Mouse (Mus musculus): ENCODE measurements at regions not wholly inside any gene's neighbourhood (a gene's known extent, or its start where the extent isn't known, plus 50 kb on each side); places are given as distances from the start of the nearest gene placed in this dataset.

DNA sequence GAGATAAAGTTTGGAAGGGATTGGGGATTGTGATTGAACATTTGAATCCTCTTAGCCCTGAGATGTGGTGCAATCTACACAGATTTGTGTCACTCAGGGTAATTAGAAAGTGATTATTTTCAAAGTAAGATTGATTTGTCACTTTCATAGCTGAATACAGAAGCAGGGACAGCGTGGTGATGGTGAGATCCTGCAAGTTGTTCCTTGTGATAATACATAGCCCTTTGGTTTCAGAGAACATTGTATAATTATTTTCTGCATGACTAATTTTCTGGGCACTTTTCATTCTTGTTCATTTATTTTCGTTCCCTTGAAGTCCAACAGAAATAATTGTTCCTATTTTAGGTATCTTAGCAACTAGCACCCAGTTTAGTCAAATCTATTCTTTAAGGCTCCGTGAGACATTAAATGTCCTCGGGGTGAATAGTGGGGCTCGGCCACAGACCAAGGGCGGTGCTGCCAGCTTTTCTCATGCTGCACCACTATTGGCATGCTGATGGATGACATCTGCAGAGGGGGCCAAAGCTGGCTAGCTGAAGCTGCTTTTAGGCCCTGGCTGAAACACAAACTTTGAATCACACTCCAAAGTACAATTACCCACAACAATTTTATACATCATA, 468.0 kb downstream of the Hace1 start:
- 57% methylated on average over 6 of the region's 6 CpGs for WGBS (ENCODE audit: insufficient replicate concordance)
- Histone ChIP-seq H3K27ac (ENCODE audit: low read depth, low read length) (no peak overlapping the region), H3K4me1 (ENCODE audit: control insufficient read depth, insufficient read depth, low read length) (peaks cover 5% of the 10 kb centered on the region; the same call in 1 of the 2 replicates)

DNA sequence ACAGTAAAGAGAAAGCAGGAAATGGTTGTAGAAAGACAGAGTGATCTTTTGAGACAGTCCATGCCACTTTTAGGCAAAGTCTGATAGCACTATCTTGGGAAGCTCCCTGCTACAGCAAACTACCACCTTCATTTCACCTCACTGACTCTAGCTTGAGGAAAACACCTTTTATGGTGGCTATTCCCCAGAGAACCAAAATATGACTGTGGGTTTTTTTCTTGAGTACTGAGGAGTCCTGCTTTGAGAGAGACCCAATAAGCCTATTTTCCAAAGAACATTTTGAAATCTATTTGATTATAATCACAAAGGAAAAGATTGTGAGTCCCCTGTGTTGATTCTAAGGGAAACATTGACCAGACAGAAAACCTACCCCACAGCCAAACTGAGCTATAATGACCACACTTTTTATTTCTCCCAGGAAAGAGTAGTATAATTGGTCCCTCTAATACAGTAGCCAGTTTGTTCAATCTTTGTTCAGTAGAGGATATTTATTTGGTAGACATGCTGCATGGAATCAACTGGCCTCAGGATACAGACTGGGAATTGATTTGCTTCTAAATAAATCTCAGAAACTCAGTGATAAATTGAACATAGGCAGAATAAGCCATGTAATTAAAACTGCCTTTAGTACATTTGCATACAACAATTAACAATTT, 468.6 kb downstream of the Hace1 start:
- ATAC-seq (replicated peaks; ENCODE audit: insufficient number of reproducible peaks, low FRiP score, low TSS enrichment), result no peak
- H3K9ac ChIP-seq (ENCODE audit: low read depth, low read length), result no peak overlapping the region
- H3K4me2 ChIP-seq, result no peak overlapping the region

More for the DNA sequence above, 468.0 kb downstream of the Hace1 start:
- ATAC-seq (replicated peaks; ENCODE audit: insufficient number of reproducible peaks, low FRiP score, low TSS enrichment), result no peak
- Histone ChIP-seq H3K27me3 (ENCODE audit: control insufficient read depth, insufficient read depth, low read length) (no peaks in the 10 kb centered on the region), H3K4me3 (ENCODE audit: low read depth, low read length) (no peak overlapping the region), H3K9me3 (replicated peaks; ENCODE audit: control insufficient read depth, low read length) (no peaks in the 10 kb centered on the region), H3K36me3 (ENCODE audit: control insufficient read depth, insufficient read depth, low read length) (no peaks in the 10 kb centered on the region), H3K4me2 (no peak overlapping the region), H3K9ac (ENCODE audit: low read depth, low read length) (no peak overlapping the region)

DNA sequence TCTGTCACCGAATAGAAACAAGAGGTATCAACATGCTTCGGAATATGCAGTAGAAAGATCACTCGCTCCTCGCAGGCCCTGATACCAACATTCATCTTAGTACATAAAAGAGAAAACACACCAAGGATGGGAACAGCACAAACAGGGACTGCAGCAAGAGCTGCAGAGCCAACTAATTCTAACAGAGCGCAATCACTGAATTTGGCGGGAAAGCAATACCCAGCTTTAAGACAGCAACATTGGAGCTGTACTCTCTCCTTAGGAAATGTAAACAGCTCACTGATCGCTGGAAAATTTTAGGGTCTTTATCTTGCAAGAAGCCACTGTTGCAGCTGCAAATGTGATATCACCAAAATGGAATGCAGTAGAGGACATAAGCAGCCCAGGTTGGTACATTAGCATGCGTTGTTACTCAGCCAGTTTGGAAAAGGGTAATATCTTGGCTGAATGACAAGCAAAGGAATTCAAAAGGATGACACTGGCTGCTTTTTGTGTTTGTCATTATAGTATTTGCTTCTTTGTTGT, 469.3 kb downstream of the Hace1 start:
- H3K9me3 ChIP-seq (replicated peaks; ENCODE audit: control insufficient read depth, low read length), result no peaks in the 10 kb centered on the region
- H3K4me2 ChIP-seq, result no peak overlapping the region
- ATAC-seq (replicated peaks; ENCODE audit: insufficient number of reproducible peaks, low FRiP score, low TSS enrichment), result no peak
- H3K36me3 ChIP-seq (ENCODE audit: control insufficient read depth, insufficient read depth, low read length), result no peaks in the 10 kb centered on the region
- H3K4me3 ChIP-seq (ENCODE audit: low read depth, low read length), result no peak overlapping the region
- peaks cover 5% of the 10 kb centered on the region; the same call in 1 of the 2 replicates for H3K4me1 ChIP-seq (ENCODE audit: control insufficient read depth, insufficient read depth, low read length)
- no peak overlapping the region for H3K27ac ChIP-seq (ENCODE audit: low read depth, low read length)
- WGBS (ENCODE audit: insufficient replicate concordance), result 53% methylated on average over 8 of the region's 8 CpGs
- H3K27me3 ChIP-seq (ENCODE audit: control insufficient read depth, insufficient read depth, low read length), result no peaks in the 10 kb centered on the region
- no peak overlapping the region for H3K9ac ChIP-seq (ENCODE audit: low read depth, low read length)

More for the DNA sequence above, 468.6 kb downstream of the Hace1 start:
- peaks cover 5% of the 10 kb centered on the region; the same call in 1 of the 2 replicates for H3K4me1 ChIP-seq (ENCODE audit: control insufficient read depth, insufficient read depth, low read length)
- H3K27me3 ChIP-seq (ENCODE audit: control insufficient read depth, insufficient read depth, low read length), result no peaks in the 10 kb centered on the region
- H3K4me3 ChIP-seq (ENCODE audit: low read depth, low read length), result no peak overlapping the region
- no peaks in the 10 kb centered on the region for H3K36me3 ChIP-seq (ENCODE audit: control insufficient read depth, insufficient read depth, low read length)
- H3K9me3 ChIP-seq (replicated peaks; ENCODE audit: control insufficient read depth, low read length), result no peaks in the 10 kb centered on the region
- H3K27ac ChIP-seq (ENCODE audit: low read depth, low read length), result no peak overlapping the region

DNA sequence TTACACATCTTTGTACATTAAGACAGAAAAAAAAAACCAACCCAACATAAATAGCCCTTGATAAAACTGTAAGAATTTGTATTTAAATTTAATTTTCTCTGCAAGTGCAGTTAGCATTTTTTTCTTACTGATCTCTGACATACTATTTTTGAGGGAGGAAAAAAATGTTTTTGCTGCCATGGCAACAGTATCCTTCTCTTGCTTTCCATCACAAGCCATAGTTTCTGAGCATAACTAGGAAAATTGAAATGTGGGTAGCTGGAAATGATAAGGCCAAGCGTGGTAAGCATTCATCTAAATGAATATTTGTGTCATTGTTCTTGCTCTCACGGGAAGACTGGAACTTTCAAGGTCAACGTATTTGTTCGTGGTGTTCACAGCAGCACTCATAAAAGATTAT, 470.0 kb downstream of the Hace1 start:
- no peak overlapping the region for H3K4me2 ChIP-seq
- peaks cover 5% of the 10 kb centered on the region; the same call in 1 of the 2 replicates for H3K4me1 ChIP-seq (ENCODE audit: control insufficient read depth, insufficient read depth, low read length)
- H3K27me3 ChIP-seq (ENCODE audit: control insufficient read depth, insufficient read depth, low read length), result no peaks in the 10 kb centered on the region
- no peaks in the 10 kb centered on the region for H3K9me3 ChIP-seq (replicated peaks; ENCODE audit: control insufficient read depth, low read length)
- no peaks in the 10 kb centered on the region for H3K36me3 ChIP-seq (ENCODE audit: control insufficient read depth, insufficient read depth, low read length)
- no peak overlapping the region for H3K9ac ChIP-seq (ENCODE audit: low read depth, low read length)
- H3K27ac ChIP-seq (ENCODE audit: low read depth, low read length), result no peak overlapping the region
- H3K4me3 ChIP-seq (ENCODE audit: low read depth, low read length), result no peak overlapping the region
- no peak for ATAC-seq (replicated peaks; ENCODE audit: insufficient number of reproducible peaks, low FRiP score, low TSS enrichment)
- WGBS (ENCODE audit: insufficient replicate concordance), result 69% methylated on average over 4 of the region's 4 CpGs

DNA sequence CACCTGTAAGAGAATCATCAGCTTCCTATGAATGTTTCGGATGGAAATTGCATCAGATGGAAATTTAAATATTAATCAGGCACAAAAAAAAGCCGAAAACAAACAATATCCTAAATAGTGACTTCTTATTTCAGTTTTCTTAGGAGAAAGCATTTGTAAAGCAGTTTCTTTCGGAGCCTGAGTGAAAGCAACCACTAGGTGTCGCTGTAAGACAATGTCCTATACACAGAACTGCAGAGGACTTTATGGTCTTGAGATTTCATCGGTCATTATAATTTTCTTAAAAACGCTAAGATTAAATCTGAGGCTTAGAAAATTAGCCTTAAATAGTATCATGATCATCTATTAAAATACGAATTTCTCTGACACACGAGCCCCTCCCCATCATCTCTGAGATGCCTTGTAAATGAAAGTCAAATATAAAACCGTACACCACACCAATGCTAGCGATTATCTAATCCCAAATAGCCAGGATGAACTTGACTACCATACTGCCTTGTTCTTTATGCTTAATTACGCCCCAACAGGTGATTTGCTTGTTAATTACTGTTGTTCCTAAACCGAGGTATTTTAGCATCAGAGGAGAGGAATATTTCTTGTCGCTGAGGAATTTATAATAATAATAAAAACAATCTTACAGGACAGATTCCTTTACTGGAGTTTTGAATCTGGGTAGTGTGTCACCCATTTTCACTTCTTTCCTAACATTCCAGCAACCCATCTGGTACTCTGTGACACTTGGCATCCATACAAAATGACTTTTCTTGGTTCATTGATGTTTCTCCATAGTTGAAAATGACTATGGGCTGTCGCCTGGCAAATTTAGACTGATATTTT, 480.0 kb downstream of the Hace1 start:
- no peak overlapping the region for H3K27ac ChIP-seq (ENCODE audit: low read depth, low read length)
- no peaks in the 10 kb centered on the region for H3K36me3 ChIP-seq (ENCODE audit: control insufficient read depth, insufficient read depth, low read length)
- H3K9ac ChIP-seq (ENCODE audit: low read depth, low read length), result no peak overlapping the region
- no peaks in the 10 kb centered on the region for H3K4me1 ChIP-seq (ENCODE audit: control insufficient read depth, insufficient read depth, low read length)
- no peaks in the 10 kb centered on the region for H3K27me3 ChIP-seq (ENCODE audit: control insufficient read depth, insufficient read depth, low read length)
- no peak overlapping the region for H3K4me3 ChIP-seq (ENCODE audit: low read depth, low read length)
- 39% methylated on average over 14 of the region's 14 CpGs for WGBS (ENCODE audit: insufficient replicate concordance)
- H3K9me3 ChIP-seq (replicated peaks; ENCODE audit: control insufficient read depth, low read length), result no peaks in the 10 kb centered on the region
- ATAC-seq (replicated peaks; ENCODE audit: insufficient number of reproducible peaks, low FRiP score, low TSS enrichment), result no peak
- no peak overlapping the region for H3K4me2 ChIP-seq

DNA sequence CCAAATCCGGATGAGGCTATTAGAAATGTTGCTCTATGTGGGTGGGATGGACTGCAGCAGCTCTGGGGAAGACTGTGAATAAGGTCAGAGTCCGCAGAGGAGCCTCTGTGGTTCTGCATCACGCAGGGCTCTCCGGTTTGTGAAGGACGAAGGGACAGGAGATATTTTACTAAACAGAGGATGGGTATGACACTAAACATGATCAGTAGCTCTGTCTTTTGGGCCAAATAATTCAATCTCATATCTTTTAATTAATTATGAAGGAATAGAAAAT, 480.5 kb downstream of the Hace1 start:
- ATAC-seq (replicated peaks; ENCODE audit: insufficient number of reproducible peaks, low FRiP score, low TSS enrichment), result no peak
- H3K4me1 ChIP-seq (ENCODE audit: control insufficient read depth, insufficient read depth, low read length), result no peaks in the 10 kb centered on the region

DNA sequence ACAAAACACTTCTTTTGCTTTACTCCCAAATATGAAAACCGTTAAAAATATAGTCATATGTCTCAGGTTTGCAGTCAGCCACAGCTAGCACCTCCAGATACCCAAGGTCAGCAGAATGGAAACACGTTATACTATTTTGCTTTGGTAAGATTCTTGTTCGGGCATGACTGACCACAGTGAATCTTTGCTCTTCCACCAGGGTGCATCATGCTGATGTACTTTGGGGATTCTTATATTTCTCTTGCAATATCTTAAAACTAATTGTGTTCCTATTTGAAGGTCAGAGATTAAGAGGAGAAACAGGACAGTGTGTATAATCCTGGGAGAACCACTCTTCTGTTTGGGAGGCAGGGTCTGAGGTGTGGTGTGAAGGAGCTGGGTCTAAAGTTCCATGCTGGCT, 481.7 kb downstream of the Hace1 start:
- Histone ChIP-seq H3K27me3 (ENCODE audit: control insufficient read depth, insufficient read depth, low read length) (no peaks in the 10 kb centered on the region), H3K4me1 (ENCODE audit: control insufficient read depth, insufficient read depth, low read length) (no peaks in the 10 kb centered on the region), H3K4me2 (no peak overlapping the region), H3K27ac (ENCODE audit: low read depth, low read length) (no peak overlapping the region), H3K9me3 (replicated peaks; ENCODE audit: control insufficient read depth, low read length) (no peaks in the 10 kb centered on the region), H3K4me3 (ENCODE audit: low read depth, low read length) (no peak overlapping the region), H3K9ac (ENCODE audit: low read depth, low read length) (no peak overlapping the region), H3K36me3 (ENCODE audit: control insufficient read depth, insufficient read depth, low read length) (no peaks in the 10 kb centered on the region)
- no peak for ATAC-seq (replicated peaks; ENCODE audit: insufficient number of reproducible peaks, low FRiP score, low TSS enrichment)
- 70% methylated on average over 3 of the region's 3 CpGs for WGBS (ENCODE audit: insufficient replicate concordance)

More for the DNA sequence above, 480.5 kb downstream of the Hace1 start:
- Histone ChIP-seq H3K9ac (ENCODE audit: low read depth, low read length) (no peak overlapping the region), H3K9me3 (replicated peaks; ENCODE audit: control insufficient read depth, low read length) (no peaks in the 10 kb centered on the region), H3K27me3 (ENCODE audit: control insufficient read depth, insufficient read depth, low read length) (no peaks in the 10 kb centered on the region), H3K27ac (ENCODE audit: low read depth, low read length) (no peak overlapping the region), H3K4me3 (ENCODE audit: low read depth, low read length) (no peak overlapping the region), H3K4me2 (no peak overlapping the region), H3K36me3 (ENCODE audit: control insufficient read depth, insufficient read depth, low read length) (no peaks in the 10 kb centered on the region)
- WGBS (ENCODE audit: insufficient replicate concordance), result 82% methylated on average over 5 of the region's 5 CpGs

DNA sequence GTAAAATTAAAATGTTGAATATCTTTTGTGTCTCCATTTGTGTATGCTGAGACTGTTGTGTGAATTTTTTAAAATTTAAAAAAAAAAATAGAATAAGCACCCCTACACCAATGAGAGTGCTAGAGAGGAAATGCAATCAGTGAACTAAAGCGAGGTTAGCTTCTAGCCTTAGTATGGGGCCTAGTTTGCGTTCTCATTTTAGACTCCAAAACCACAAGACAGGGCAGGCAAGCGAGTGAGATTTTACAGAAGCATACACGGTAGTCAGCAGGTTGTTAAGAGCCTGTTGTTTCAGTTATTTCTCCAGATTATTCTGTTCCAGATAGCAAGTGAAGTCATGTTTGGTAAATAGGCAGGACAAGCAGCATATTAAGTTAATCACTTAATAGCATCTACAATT, 486.2 kb downstream of the Hace1 start:
- H3K4me3 ChIP-seq (ENCODE audit: low read depth, low read length), result no peak overlapping the region
- no peak overlapping the region for H3K9ac ChIP-seq (ENCODE audit: low read depth, low read length)
- H3K9me3 ChIP-seq (replicated peaks; ENCODE audit: control insufficient read depth, low read length), result no peaks in the 10 kb centered on the region
- no peak overlapping the region for H3K27ac ChIP-seq (ENCODE audit: low read depth, low read length)
- no peak for ATAC-seq (replicated peaks; ENCODE audit: insufficient number of reproducible peaks, low FRiP score, low TSS enrichment)
- no peaks in the 10 kb centered on the region for H3K36me3 ChIP-seq (ENCODE audit: control insufficient read depth, insufficient read depth, low read length)
- 72% methylated on average over 4 of the region's 4 CpGs for WGBS (ENCODE audit: insufficient replicate concordance)
- no peaks in the 10 kb centered on the region for H3K4me1 ChIP-seq (ENCODE audit: control insufficient read depth, insufficient read depth, low read length)
- no peaks in the 10 kb centered on the region for H3K27me3 ChIP-seq (ENCODE audit: control insufficient read depth, insufficient read depth, low read length)
- H3K4me2 ChIP-seq, result no peak overlapping the region
